Mouse (Mus musculus) forebrain, embryonic 15.5 days (tissue): Measurements from ENCODE around the gene 1190005I06Rik. TPM values are rescaled to one million over a fixed set of nuclear protein-coding genes. Genes with fewer than 3 reads are reported as not detected.

ENCODE experiments used
- ATAC-seq: fragments of 200-750 bp; cut with Nextera tagmentation; replicated peaks from 2 replicates; pipeline ENCODE4 v1.8.0; 2017; ENCODE audit warnings: mild to moderate bottlenecking, moderate TSS enrichment, moderate library complexity
- H3K27ac ChIP-seq: fragments of 300-500 bp; sonication (generic); replicated peaks from 2 replicates; pipeline ENCODE4 v1.5.1; 2015; ENCODE audit warnings: mild to moderate bottlenecking, inconsistent platforms
- H3K27me3 ChIP-seq: fragments of 300-500 bp; sonication (generic); 2 replicates; pipeline ENCODE4 v1.6.1; 2015; ENCODE audit warnings: inconsistent platforms
- H3K36me3 ChIP-seq: fragments of 300-500 bp; sonication (generic); 2 replicates; pipeline ENCODE4 v1.6.1; 2015; ENCODE audit warnings: mild to moderate bottlenecking, inconsistent platforms
- H3K4me1 ChIP-seq: fragments of 300-500 bp; sonication (generic); 2 replicates; pipeline ENCODE4 v1.6.1; 2015; ENCODE audit warnings: inconsistent platforms
- H3K4me2 ChIP-seq: fragments of 300-500 bp; sonication (generic); replicated peaks from 2 replicates; pipeline ENCODE4 v1.6.1; 2015; ENCODE audit warnings: mild to moderate bottlenecking, inconsistent platforms
- H3K4me3 ChIP-seq: fragments of 300-500 bp; sonication (generic); 2 replicates; pipeline ENCODE4 v1.5.1; 2015; ENCODE audit warnings: mild to moderate bottlenecking, inconsistent platforms
- H3K9ac ChIP-seq: fragments of 300-500 bp; sonication (generic); replicated peaks from 2 replicates; pipeline ENCODE4 v1.6.1; 2015; ENCODE audit warnings: mild to moderate bottlenecking, inconsistent platforms
- H3K9me3 ChIP-seq: fragments of 300-500 bp; sonication (generic); 2 replicates; pipeline ENCODE4 v1.6.1; 2016; ENCODE audit warnings: inconsistent platforms
- WGBS: fragments of 180-500 bp; shearing (Covaris S2); methylation state at CpG from one replicate; pipeline ENCODE4 v1.1.7; 2015; ENCODE audit warnings: mixed read lengths; 5-methylcytosine and 5-hydroxymethylcytosine counted together
- polyA plus RNA-seq: library from polyadenylated mRNA; unstranded; fragments of >200 nt; fragmentation: Nextera tagmentation; extraction: Ambion mirVana; gene quantifications from 2 replicates; pipeline ENCODE4 v1.2.1, GENCODE M21; 2015

Gene 1190005I06Rik
- polyA plus RNA-seq: 8.3 and 11.3 TPM in 2 replicates

GRCm38 (mm10) chr8:120647532-120647931, at the start of gene 1190005I06Rik:
TSS of gene 1190005I06Rik (minus strand) at chr8:120647632.
- 31% methylated on average over 7 of the region's 7 CpGs for WGBS
- H3K4me2 ChIP-seq: no peak within 1 kb of the TSS
- H3K9ac ChIP-seq: no peak within 1 kb of the TSS
- H3K4me3 ChIP-seq: no peak within 1 kb of the TSS
- no peaks in the 10 kb centered on the region for H3K36me3 ChIP-seq
- no peak within 1 kb of the TSS for H3K27ac ChIP-seq
- H3K27me3 ChIP-seq: no peaks in the 10 kb centered on the region
- no peaks in the 10 kb centered on the region for H3K9me3 ChIP-seq
- peaks cover 11% of the 10 kb centered on the region; the same call in 1 of the 2 replicates for H3K4me1 ChIP-seq
- no peak for ATAC-seq

- no peak overlapping the region for H3K27ac ChIP-seq
Observed at GRCm38 (mm10) chr8:120696401-120697153, 49.1 kb upstream of the 1190005I06Rik start.

GRCm38 (mm10) chr8:120693861-120694493, 46.5 kb upstream of the 1190005I06Rik start:
- Histone ChIP-seq H3K9ac (no peak overlapping the region), H3K4me3 (no peak overlapping the region), H3K27ac (no peak overlapping the region), H3K4me1 (peaks cover 8% of the 10 kb centered on the region), H3K9me3 (no peaks in the 10 kb centered on the region), H3K27me3 (no peaks in the 10 kb centered on the region), H3K4me2 (no peak overlapping the region), H3K36me3 (no peaks in the 10 kb centered on the region)
- ATAC-seq: no peak
- 57% methylated on average over 22 of the region's 22 CpGs for WGBS

More at GRCm38 (mm10) chr8:120696401-120697153, 49.1 kb upstream of the 1190005I06Rik start:
- Histone ChIP-seq H3K4me2 (no peak overlapping the region), H3K9ac (no peak overlapping the region), H3K27me3 (no peaks in the 10 kb centered on the region), H3K9me3 (no peaks in the 10 kb centered on the region), H3K36me3 (no peaks in the 10 kb centered on the region), H3K4me1 (peaks cover 8% of the 10 kb centered on the region), H3K4me3 (no peak overlapping the region)
- no peak for ATAC-seq
- 63% methylated on average over 13 of the region's 13 CpGs for WGBS

GRCm38 (mm10) chr8:120692934-120693333, 45.5 kb upstream of the 1190005I06Rik start:
- no peak for ATAC-seq
- Histone ChIP-seq H3K4me3 (no peak overlapping the region), H3K27ac (no peak overlapping the region), H3K36me3 (no peaks in the 10 kb centered on the region), H3K4me2 (no peak overlapping the region), H3K27me3 (no peaks in the 10 kb centered on the region), H3K9ac (no peak overlapping the region), H3K9me3 (no peaks in the 10 kb centered on the region), H3K4me1 (peaks cover 8% of the 10 kb centered on the region)
- WGBS: 77% methylated on average over 4 of the region's 4 CpGs

- no peak overlapping the region for H3K27ac ChIP-seq
- 90% methylated on average over 7 of the region's 7 CpGs for WGBS
- H3K27me3 ChIP-seq: no peaks in the 10 kb centered on the region
- ATAC-seq: no peak
- no peaks in the 10 kb centered on the region for H3K4me1 ChIP-seq
- H3K9ac ChIP-seq: no peak overlapping the region
- H3K36me3 ChIP-seq: no peaks in the 10 kb centered on the region
- H3K4me3 ChIP-seq: no peak overlapping the region
- H3K4me2 ChIP-seq: no peak overlapping the region
- no peaks in the 10 kb centered on the region for H3K9me3 ChIP-seq
Observed at GRCm38 (mm10) chr8:120688511-120688910, 41.1 kb upstream of the 1190005I06Rik start.

- WGBS: 79% methylated on average over 8 of the region's 8 CpGs
- no peak for ATAC-seq
- H3K9ac ChIP-seq: no peak overlapping the region
- no peak overlapping the region for H3K4me2 ChIP-seq
- H3K4me1 ChIP-seq: no peaks in the 10 kb centered on the region
- H3K9me3 ChIP-seq: no peaks in the 10 kb centered on the region
- H3K36me3 ChIP-seq: no peaks in the 10 kb centered on the region
- no peak overlapping the region for H3K4me3 ChIP-seq
- H3K27me3 ChIP-seq: no peaks in the 10 kb centered on the region
- H3K27ac ChIP-seq: no peak overlapping the region
Observed at GRCm38 (mm10) chr8:120687786-120688185, 40.4 kb upstream of the 1190005I06Rik start.

- Histone ChIP-seq H3K9me3 (no peaks in the 10 kb centered on the region), H3K4me2 (no peak overlapping the region), H3K27me3 (no peaks in the 10 kb centered on the region), H3K27ac (no peak overlapping the region), H3K36me3 (no peaks in the 10 kb centered on the region), H3K4me3 (no peak overlapping the region), H3K4me1 (no peaks in the 10 kb centered on the region), H3K9ac (no peak overlapping the region)
- no peak for ATAC-seq
- 86% methylated on average over 5 of the region's 5 CpGs for WGBS
Observed at GRCm38 (mm10) chr8:120686576-120686975, 39.1 kb upstream of the 1190005I06Rik start.

GRCm38 (mm10) chr8:120686051-120686450, 38.6 kb upstream of the 1190005I06Rik start:
- Histone ChIP-seq H3K27me3 (no peaks in the 10 kb centered on the region), H3K9me3 (no peaks in the 10 kb centered on the region), H3K9ac (no peak overlapping the region), H3K4me1 (no peaks in the 10 kb centered on the region), H3K4me2 (no peak overlapping the region), H3K27ac (no peak overlapping the region), H3K36me3 (no peaks in the 10 kb centered on the region), H3K4me3 (no peak overlapping the region)
- WGBS: 86% methylated on average over 13 of the region's 13 CpGs
- no peak for ATAC-seq

- WGBS: 73% methylated on average over 8 of the region's 8 CpGs
- H3K27ac ChIP-seq: no peak overlapping the region
- no peaks in the 10 kb centered on the region for H3K9me3 ChIP-seq
- no peaks in the 10 kb centered on the region for H3K36me3 ChIP-seq
- H3K4me1 ChIP-seq: no peaks in the 10 kb centered on the region
- no peaks in the 10 kb centered on the region for H3K27me3 ChIP-seq
- no peak overlapping the region for H3K4me2 ChIP-seq
- H3K9ac ChIP-seq: no peak overlapping the region
- no peak for ATAC-seq
- H3K4me3 ChIP-seq: no peak overlapping the region
Observed at GRCm38 (mm10) chr8:120685591-120685990, 38.2 kb upstream of the 1190005I06Rik start.

- H3K27me3 ChIP-seq: no peaks in the 10 kb centered on the region
- H3K9me3 ChIP-seq: no peaks in the 10 kb centered on the region
- ATAC-seq: no peak
- H3K27ac ChIP-seq: no peak overlapping the region
- H3K4me3 ChIP-seq: no peak overlapping the region
- H3K9ac ChIP-seq: no peak overlapping the region
- WGBS: 85% methylated on average over 5 of the region's 5 CpGs
- no peaks in the 10 kb centered on the region for H3K36me3 ChIP-seq
- no peaks in the 10 kb centered on the region for H3K4me1 ChIP-seq
- H3K4me2 ChIP-seq: no peak overlapping the region
Observed at GRCm38 (mm10) chr8:120685097-120685496, 37.7 kb upstream of the 1190005I06Rik start.

- Histone ChIP-seq H3K27me3 (no peaks in the 10 kb centered on the region), H3K9me3 (no peaks in the 10 kb centered on the region), H3K36me3 (no peaks in the 10 kb centered on the region), H3K4me1 (no peaks in the 10 kb centered on the region), H3K9ac (no peak overlapping the region), H3K4me2 (no peak overlapping the region), H3K27ac (no peak overlapping the region), H3K4me3 (no peak overlapping the region)
- no peak for ATAC-seq
- WGBS: 54% methylated on average over 5 of the region's 5 CpGs
Observed at GRCm38 (mm10) chr8:120684082-120684481, 36.6 kb upstream of the 1190005I06Rik start.

GRCm38 (mm10) chr8:120683602-120684001, 36.2 kb upstream of the 1190005I06Rik start:
- H3K9me3 ChIP-seq: no peaks in the 10 kb centered on the region
- no peak overlapping the region for H3K4me2 ChIP-seq
- no peak for ATAC-seq
- no peaks in the 10 kb centered on the region for H3K4me1 ChIP-seq
- no peak overlapping the region for H3K27ac ChIP-seq
- WGBS: 12% methylated on average over 10 of the region's 10 CpGs
- H3K27me3 ChIP-seq: no peaks in the 10 kb centered on the region
- no peaks in the 10 kb centered on the region for H3K36me3 ChIP-seq
- H3K4me3 ChIP-seq: no peak overlapping the region
- H3K9ac ChIP-seq: no peak overlapping the region
